Mouse (Mus musculus) heart, postnatal 4 days (tissue): ENCODE data around the gene Gpr156. TPM values are rescaled to one million over a fixed set of nuclear protein-coding genes. Genes with fewer than 3 reads are reported as not detected.
"Not testable (repeated sequence)": the region's sequence is repeated elsewhere in the genome, so short reads cannot be mapped to it uniquely, and the experiment has no call there.

ENCODE experiments used
- DNase-seq: peaks from one replicate; pipeline ENCODE4 v3.0.0; 2021
- total RNA-seq, 2 experiments: library from RNA; stranded (reverse); gene quantifications; 2 replicates each; pipeline ENCODE4 v1.2.3; 2021

Gpr156 gene
- total RNA-seq, 2 experiments from 2014 or later = 0.45 to 0.47 TPM

DNA sequence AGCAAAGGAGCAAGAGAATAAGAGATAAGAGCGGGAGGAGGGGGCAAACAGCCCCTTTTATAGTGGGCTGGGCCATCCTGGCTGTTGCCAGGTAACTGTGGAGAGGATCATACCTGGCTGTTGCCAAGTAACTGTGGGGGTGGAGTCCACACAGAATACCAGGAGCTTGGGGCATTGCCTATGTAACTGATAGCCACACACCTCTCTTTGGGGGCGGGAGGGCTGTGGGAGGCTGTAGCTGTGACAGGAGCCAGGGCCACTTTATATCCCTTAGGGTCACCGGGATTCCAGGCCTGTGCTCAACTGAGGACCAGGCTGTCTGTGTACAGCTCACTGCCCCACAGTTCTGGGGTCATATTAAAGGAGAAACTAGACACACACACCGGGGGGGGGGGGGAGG is 40.5 kb downstream of the Gpr156 start:
- no peak for DNase-seq

DNA sequence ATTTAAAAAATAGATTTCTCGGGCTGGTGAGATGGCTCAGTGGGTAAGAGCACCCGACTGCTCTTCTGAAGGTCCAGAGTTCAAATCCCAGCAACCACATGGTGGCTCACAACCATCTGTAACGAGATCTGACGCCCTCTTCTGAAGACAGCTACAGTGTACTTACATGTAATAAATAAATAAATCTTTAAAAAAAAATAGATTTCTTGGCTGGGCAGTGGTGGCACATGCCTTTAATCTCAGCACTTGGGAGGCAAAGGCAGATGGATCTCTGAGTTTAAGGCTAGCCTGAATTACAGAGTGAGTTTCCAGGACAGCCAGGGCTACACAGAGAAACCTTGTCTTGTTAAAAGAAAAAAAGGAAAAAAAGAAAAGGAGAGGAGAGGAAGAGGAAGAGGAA is 46.4 kb downstream of the Gpr156 start:
- DNase-seq = not testable (repeated sequence)

GRCm38 (mm10) chr16:37963331-37964281 is 47.3 kb downstream of the Gpr156 start:
- no peak for DNase-seq

DNA sequence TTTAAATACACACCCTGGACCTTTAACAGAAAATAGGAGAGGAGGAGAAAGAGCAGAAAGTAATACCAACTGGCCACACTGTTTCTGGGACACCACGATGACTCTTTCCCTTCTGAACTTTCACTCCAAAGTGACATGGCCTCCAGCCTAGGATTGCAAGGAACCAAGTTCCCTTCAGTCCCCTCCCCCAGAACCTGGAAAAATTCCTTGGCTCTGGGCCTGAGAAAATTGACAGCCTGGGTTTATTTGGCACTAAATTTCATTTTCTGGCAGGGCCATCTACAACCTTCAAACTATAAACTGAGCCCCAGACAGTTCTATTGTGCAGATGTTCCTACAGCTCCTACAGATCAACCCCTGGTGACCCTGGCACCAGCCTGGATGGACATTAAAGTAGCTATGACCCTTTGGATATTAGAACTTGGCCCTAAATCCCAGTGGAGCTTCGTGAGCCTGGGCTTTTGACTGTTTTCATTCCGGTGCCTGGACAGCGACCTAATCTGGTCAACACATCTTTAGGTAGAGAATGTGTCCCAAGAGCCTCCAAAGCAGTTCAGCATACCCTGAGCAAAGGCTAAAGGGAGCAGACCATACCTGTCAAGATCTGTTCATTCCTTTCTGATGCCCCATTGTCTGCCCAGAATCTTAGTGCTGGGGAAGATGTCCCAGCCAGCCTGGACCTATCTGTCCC is 48.2 kb downstream of the Gpr156 start:
- DNase-seq = no peak

GRCm38 (mm10) chr16:37966871-37967270 is 50.6 kb downstream of the Gpr156 start:
- DNase-seq = no peak

DNA sequence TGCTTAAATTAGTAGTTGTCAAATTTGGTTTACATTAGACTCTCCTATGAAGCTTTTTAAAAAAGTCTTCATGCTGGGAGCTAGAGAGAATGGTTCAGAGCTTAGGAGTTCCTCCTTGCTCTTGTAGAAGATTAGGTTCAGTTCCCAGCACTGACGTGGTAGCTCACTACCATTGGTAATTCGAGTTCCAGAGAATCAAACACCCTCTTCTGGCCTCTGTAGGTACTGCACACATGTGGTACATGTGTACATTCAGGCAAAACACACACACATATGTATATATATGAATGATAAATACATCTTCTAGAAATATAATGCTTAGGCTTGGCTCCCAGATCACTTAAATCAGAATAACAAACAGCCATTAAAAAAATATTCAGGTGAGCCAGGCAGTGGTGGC is 51.1 kb downstream of the Gpr156 start:
- no peak for DNase-seq

DNA sequence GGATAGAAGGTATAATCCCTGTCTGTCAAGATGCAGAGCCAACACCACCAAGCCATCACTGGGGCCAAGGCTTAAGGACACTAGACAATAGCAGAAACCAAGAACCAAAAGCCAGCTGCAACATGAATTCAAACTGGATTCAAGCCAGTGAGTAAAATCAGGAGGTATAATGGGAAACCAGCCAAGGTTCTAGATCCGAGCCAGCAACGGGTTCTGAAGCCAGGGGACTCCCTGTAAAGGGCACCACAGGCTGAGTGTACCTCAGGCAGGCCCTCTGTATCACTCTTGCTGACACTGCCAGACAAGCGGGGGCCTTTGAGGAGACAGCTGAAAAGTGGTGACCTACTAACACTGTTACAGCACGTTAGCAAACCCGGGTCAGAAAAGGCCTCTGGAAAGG is 55.2 kb downstream of the Gpr156 start:
- DNase-seq = no peak

DNA sequence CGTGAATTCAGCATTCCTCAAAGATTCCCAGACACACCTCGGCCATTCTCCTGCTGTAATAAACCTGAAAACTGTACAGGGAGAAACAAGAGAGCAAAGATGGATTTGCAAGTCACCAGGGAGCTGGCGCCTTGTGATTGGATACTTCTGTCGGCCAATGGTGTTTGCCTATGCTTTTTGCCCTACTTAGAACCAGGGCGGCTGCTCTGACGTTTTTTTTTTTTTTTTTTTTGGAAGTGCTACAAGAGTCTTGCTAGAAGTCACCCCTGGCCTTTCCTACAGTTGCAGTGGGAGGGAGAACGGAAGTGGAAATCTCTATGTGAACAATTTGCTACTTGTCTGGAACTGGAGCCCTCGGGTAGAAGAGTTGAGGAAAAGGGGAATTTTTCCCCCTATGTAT is 56.1 kb downstream of the Gpr156 start:
- DNase-seq = no peak

- not testable (repeated sequence) for DNase-seq
These were observed 56.9 kb downstream of the Gpr156 start for GRCm38 (mm10) chr16:37973239-37973638.

DNA sequence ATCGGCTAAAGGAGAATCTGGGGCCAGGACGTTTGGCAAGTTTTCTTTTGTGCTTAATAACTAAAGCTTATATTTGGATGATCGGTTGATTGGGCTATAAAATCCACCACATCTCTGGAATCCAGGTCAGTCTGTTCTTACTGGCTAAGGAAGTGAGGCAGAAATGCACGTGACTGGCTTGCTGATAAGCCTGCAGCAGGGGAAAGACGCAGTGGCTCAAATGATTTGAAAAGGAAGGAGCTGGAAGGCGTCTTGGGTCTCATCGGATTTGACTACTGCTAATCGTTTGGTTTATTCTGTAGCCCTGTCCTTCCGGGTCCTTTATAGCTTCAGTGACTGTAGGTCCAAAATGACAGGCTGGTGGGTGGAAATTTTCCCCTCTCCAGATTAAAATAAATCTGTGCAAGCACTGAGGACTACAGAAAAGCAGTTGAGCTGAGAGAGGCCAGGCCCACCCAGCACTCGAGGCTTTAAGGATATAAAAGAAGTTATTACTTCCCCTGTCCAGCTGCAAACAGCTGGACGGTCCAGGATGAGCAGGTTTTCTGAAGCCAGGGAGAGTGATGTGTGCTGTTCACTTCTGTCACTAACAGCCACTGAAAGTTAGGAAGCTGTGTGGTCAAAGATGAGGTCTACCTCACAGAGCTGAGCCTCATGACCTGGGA is 57.7 kb downstream of the Gpr156 start:
- peak; percentile 26 for DNase-seq

DNA sequence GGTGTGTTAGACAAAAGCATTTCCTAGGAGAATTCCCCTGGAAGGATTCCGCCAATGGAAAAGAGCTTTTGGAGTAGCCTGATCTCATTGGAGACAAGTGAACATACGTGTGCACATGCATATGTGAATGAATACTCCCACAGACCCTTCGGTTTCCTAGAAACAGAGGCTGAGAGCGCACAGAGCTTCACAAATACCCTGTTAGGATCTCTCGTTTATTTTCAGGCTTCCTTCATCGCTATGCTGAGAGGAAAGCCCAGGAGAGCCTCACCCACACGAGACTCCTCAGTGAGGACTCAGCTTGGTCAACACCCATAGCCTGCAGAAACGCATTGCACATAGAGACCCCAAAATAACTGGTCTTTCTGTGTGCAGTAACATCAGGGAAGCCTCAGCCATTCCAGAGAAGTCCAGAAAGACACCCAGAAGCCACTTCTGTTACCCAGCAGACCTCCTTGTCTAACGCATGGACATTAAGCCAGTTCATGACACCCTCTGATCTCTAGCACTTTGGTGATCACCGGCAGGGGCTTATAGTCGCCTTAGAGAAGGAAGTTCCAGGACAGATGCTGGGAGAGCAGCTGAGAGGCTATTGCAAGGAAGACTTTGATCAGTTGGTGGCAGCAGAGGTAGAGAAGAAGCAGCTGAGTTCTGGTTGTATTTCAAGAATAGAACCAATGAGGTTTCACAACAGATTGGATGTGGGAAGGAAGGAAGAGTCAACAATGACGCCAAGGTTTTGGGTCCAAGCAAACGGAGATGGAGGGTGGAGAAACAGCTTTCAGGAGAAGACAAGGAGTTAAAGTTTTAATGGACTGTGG is 58.4 kb downstream of the Gpr156 start:
- peak; percentile 49 for DNase-seq

- DNase-seq = no peak
These were observed 65.6 kb downstream of the Gpr156 start for GRCm38 (mm10) chr16:37981907-37982306.

- no peak for DNase-seq
These were observed 72.0 kb downstream of the Gpr156 start for GRCm38 (mm10) chr16:37988211-37988865.

GRCm38 (mm10) chr16:37989796-37990195 is 73.5 kb downstream of the Gpr156 start:
- DNase-seq = no peak

DNA sequence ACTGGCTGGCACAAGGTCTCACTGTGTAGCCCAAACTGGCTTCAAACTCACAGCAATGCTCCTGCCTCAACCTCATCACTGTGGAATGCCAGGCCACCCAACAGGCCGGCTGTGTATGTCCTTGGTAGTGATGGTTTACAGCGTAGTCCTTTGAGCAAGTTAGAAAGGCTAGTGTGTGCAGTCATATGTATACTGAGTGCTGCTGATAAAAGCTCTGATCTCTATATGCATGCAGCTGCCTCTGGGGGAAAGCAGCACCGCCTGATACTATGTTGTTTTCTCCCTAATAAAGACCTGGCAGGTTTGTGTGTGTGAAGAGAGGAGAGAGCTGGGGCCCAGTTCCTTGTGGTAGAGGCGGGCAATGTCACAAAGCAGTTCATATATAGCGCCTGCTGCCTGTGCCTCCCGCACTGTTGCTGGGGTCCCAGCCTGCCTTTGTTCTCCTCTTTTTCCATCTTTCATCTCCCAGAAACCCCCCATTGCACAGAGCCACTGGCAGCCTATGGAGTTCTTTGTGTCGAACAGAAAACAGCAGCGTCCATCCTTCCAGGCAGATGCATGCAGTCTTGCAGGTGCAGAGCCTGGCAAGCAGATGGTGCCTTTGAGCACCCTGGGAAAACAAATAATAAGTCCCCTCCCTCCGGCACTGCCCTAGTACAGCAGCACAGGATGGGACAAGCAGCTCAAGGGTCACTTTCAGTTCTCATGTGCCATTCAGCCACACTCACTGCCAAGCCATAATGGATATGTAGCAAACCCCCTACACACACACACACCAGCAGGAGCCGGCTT is 74.5 kb downstream of the Gpr156 start:
- DNase-seq = no peak

- DNase-seq = no peak
These were observed 76.5 kb downstream of the Gpr156 start for GRCm38 (mm10) chr16:37992806-37993205.

GRCm38 (mm10) chr16:37994647-37995046 is 78.4 kb downstream of the Gpr156 start:
- DNase-seq = peak; percentile 86

GRCm38 (mm10) chr16:37997771-37998170 is 81.5 kb downstream of the Gpr156 start:
- DNase-seq = no peak

GRCm38 (mm10) chr16:37999762-38000161 is 83.5 kb downstream of the Gpr156 start:
- no peak for DNase-seq

GRCm38 (mm10) chr16:38000178-38000577 is 83.9 kb downstream of the Gpr156 start:
- no peak for DNase-seq

DNA sequence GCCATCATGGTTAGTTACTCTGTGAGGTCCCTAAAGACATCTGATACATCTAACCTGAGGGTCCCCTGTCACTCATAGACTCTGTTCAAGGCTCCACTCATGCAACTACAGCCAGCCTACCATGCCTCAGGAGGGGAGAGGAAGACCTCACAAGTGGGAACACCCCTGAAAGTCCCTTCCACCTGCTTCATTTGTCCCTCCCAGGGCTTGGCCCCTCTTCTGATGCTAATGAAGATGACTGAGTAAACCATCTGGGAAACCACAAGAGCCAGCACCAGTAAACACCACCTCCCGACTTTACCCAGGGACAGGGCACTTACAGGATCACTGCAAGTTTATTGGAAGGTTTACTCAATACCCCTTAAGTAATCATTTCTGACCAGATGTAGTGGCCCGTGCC is 85.5 kb downstream of the Gpr156 start:
- no peak for DNase-seq
